Mouse (Mus musculus): Measurements from ENCODE around the gene Mertk. TPM values are rescaled to one million over a fixed set of nuclear protein-coding genes. Genes with fewer than 3 reads are reported as not detected.

Gene Mertk
- polyA plus RNA-seq, 1 experiment from 2014 or later = 1.4 TPM

- no peaks in the 10 kb centered on the region for H3K27me3 ChIP-seq (ENCODE audit: control insufficient read depth, insufficient read depth, low read length)
- no peak overlapping the region for H3K27ac ChIP-seq (replicated peaks; ENCODE audit: low read depth, low read length)
- H3K4me1 ChIP-seq (ENCODE audit: control insufficient read depth, insufficient read depth, low read length) = no peaks in the 10 kb centered on the region; the same call in 1 of the 2 replicates
- no peaks in the 10 kb centered on the region for H3K9me3 ChIP-seq (ENCODE audit: control insufficient read depth, low read length)
- no peaks in the 10 kb centered on the region for H3K36me3 ChIP-seq (ENCODE audit: control insufficient read depth, insufficient read depth, low read length)
- ATAC-seq (ENCODE audit: low FRiP score, low TSS enrichment) = no peak
- no peak overlapping the region for H3K4me3 ChIP-seq (replicated peaks; ENCODE audit: low read depth, low read length)
- H3K4me2 ChIP-seq (ENCODE audit: low read length) = no peak overlapping the region
- DNase-seq = no peak
- H3K9ac ChIP-seq (replicated peaks; ENCODE audit: low read length) = no peak overlapping the region
- 94% methylated on average over 7 of the region's 7 CpGs for WGBS
Observed at GRCm38 (mm10) chr2:128784814-128785213, 86.1 kb downstream of the Mertk start.

GRCm38 (mm10) chr2:128786341-128786740, 87.6 kb downstream of the Mertk start:
- no peak overlapping the region for H3K27ac ChIP-seq (replicated peaks; ENCODE audit: low read depth, low read length)
- H3K4me3 ChIP-seq (replicated peaks; ENCODE audit: low read depth, low read length) = no peak overlapping the region
- DNase-seq = peak; percentile 7
- H3K9ac ChIP-seq (replicated peaks; ENCODE audit: low read length) = no peak overlapping the region
- no peaks in the 10 kb centered on the region; the same call in 1 of the 2 replicates for H3K4me1 ChIP-seq (ENCODE audit: control insufficient read depth, insufficient read depth, low read length)
- 17% methylated on average over 5 of the region's 5 CpGs for WGBS
- no peaks in the 10 kb centered on the region for H3K36me3 ChIP-seq (ENCODE audit: control insufficient read depth, insufficient read depth, low read length)
- no peaks in the 10 kb centered on the region for H3K9me3 ChIP-seq (ENCODE audit: control insufficient read depth, low read length)
- ATAC-seq (ENCODE audit: low FRiP score, low TSS enrichment) = no peak
- no peaks in the 10 kb centered on the region for H3K27me3 ChIP-seq (ENCODE audit: control insufficient read depth, insufficient read depth, low read length)
- H3K4me2 ChIP-seq (ENCODE audit: low read length) = no peak overlapping the region

DNA sequence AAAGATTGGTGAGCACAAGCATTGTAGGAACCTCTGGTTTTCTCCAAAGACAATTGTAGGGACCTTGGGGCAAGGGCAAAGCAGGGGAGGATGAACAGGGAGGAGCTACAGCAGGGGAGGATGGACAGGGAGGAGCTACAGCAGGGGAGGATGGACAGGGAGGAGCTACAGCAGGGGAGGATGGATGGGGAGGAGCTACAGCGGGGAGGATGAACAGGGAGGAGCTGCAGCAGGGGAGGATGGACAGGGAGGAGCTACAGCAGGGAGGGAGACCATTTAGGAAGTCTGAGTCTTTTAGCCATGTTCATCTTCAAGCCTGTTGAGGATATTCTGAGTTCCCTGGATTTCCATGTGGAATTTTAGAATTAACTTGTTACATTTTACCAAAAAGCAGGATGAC, 88.0 kb downstream of the Mertk start:
- Histone ChIP-seq H3K27ac (replicated peaks; ENCODE audit: low read depth, low read length) (no peak overlapping the region), H3K9ac (replicated peaks; ENCODE audit: low read length) (no peak overlapping the region), H3K4me1 (ENCODE audit: control insufficient read depth, insufficient read depth, low read length) (no peaks in the 10 kb centered on the region; the same call in 1 of the 2 replicates), H3K36me3 (ENCODE audit: control insufficient read depth, insufficient read depth, low read length) (no peaks in the 10 kb centered on the region), H3K27me3 (ENCODE audit: control insufficient read depth, insufficient read depth, low read length) (no peaks in the 10 kb centered on the region), H3K4me2 (ENCODE audit: low read length) (no peak overlapping the region), H3K4me3 (replicated peaks; ENCODE audit: low read depth, low read length) (no peak overlapping the region), H3K9me3 (ENCODE audit: control insufficient read depth, low read length) (no peaks in the 10 kb centered on the region)
- DNase-seq (no peak), ATAC-seq (ENCODE audit: low FRiP score, low TSS enrichment) (no peak)
- 56% methylated on average over 1 of the region's 1 CpGs for WGBS

DNA sequence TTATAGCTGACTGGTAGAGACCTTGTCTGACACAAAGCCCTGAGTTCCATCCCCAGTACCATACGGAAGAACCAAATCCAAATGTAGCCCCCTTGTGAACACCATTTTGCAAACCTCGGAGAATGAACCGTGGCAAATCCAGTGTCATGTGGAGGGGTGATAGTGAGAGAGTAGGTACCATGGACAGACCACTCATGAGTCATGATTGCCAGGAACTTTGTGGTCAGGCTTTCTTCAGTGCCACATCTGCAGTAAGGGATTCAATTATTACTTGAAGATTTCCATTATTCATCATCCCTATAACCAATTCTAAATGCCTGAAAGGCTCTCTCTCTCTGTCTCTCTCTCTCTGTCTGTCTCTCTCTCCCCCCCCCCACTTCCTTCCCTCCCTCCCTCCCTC, 89.0 kb downstream of the Mertk start:
- ATAC-seq (ENCODE audit: low FRiP score, low TSS enrichment) = no peak
- WGBS = 91% methylated on average over 3 of the region's 3 CpGs
- H3K4me3 ChIP-seq (replicated peaks; ENCODE audit: low read depth, low read length) = no peak overlapping the region

GRCm38 (mm10) chr2:128790875-128791614, 92.3 kb downstream of the Mertk start:
- Histone ChIP-seq H3K9ac (replicated peaks; ENCODE audit: low read length) (no peak overlapping the region), H3K9me3 (ENCODE audit: control insufficient read depth, low read length) (no peaks in the 10 kb centered on the region), H3K4me2 (ENCODE audit: low read length) (no peak overlapping the region), H3K4me1 (ENCODE audit: control insufficient read depth, insufficient read depth, low read length) (no peaks in the 10 kb centered on the region; the same call in 1 of the 2 replicates), H3K4me3 (replicated peaks; ENCODE audit: low read depth, low read length) (no peak overlapping the region), H3K27me3 (ENCODE audit: control insufficient read depth, insufficient read depth, low read length) (no peaks in the 10 kb centered on the region), H3K27ac (replicated peaks; ENCODE audit: low read depth, low read length) (no peak overlapping the region), H3K36me3 (ENCODE audit: control insufficient read depth, insufficient read depth, low read length) (no peaks in the 10 kb centered on the region)
- ATAC-seq (ENCODE audit: low FRiP score, low TSS enrichment) = no peak
- WGBS = 90% methylated on average over 11 of the region's 11 CpGs
- no peak for DNase-seq

More for the DNA sequence above, 89.0 kb downstream of the Mertk start:
- Histone ChIP-seq H3K9me3 (ENCODE audit: control insufficient read depth, low read length) (no peaks in the 10 kb centered on the region), H3K27me3 (ENCODE audit: control insufficient read depth, insufficient read depth, low read length) (no peaks in the 10 kb centered on the region), H3K36me3 (ENCODE audit: control insufficient read depth, insufficient read depth, low read length) (no peaks in the 10 kb centered on the region), H3K4me2 (ENCODE audit: low read length) (no peak overlapping the region), H3K4me1 (ENCODE audit: control insufficient read depth, insufficient read depth, low read length) (no peaks in the 10 kb centered on the region; the same call in 1 of the 2 replicates), H3K27ac (replicated peaks; ENCODE audit: low read depth, low read length) (no peak overlapping the region), H3K9ac (replicated peaks; ENCODE audit: low read length) (no peak overlapping the region)
- no peak for DNase-seq

DNA sequence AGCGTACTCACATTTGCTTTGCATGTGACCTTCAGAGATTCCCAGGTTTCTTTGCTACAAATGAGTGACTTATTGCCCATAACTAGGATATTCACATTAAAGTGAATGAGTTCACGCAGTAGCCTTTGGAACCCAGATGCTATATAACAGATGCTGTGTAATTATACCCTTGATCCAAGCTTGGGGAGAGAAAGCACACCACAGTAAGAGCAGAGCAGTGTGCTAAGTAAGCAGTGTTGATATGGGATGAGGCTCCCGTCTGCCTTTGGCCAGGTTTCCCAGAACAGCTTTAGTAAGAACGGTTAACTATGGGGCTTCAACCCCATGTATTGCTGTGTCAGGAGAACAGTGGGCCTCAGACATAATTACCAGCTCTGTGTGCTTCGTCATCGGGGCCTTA, 95.2 kb downstream of the Mertk start:
- ATAC-seq (ENCODE audit: low FRiP score, low TSS enrichment) (no peak), DNase-seq (no peak)
- no peak overlapping the region for H3K4me2 ChIP-seq (ENCODE audit: low read length)
- 82% methylated on average over 6 of the region's 6 CpGs for WGBS
- H3K4me3 ChIP-seq (replicated peaks; ENCODE audit: low read depth, low read length) = no peak overlapping the region
- no peaks in the 10 kb centered on the region for H3K9me3 ChIP-seq (ENCODE audit: control insufficient read depth, low read length)
- no peak overlapping the region for H3K27ac ChIP-seq (replicated peaks; ENCODE audit: low read depth, low read length)
- H3K27me3 ChIP-seq (ENCODE audit: control insufficient read depth, insufficient read depth, low read length) = no peaks in the 10 kb centered on the region
- no peaks in the 10 kb centered on the region for H3K36me3 ChIP-seq (ENCODE audit: control insufficient read depth, insufficient read depth, low read length)
- H3K9ac ChIP-seq (replicated peaks; ENCODE audit: low read length) = no peak overlapping the region
- no peaks in the 10 kb centered on the region for H3K4me1 ChIP-seq (ENCODE audit: control insufficient read depth, insufficient read depth, low read length)

GRCm38 (mm10) chr2:128796463-128796862, 97.7 kb downstream of the Mertk start:
- DNase-seq (no peak), ATAC-seq (ENCODE audit: low FRiP score, low TSS enrichment) (no peak)

GRCm38 (mm10) chr2:128803441-128803840, 104.7 kb downstream of the Mertk start:
- no peaks in the 10 kb centered on the region for H3K36me3 ChIP-seq (ENCODE audit: control insufficient read depth, insufficient read depth, low read length)
- DNase-seq (no peak), ATAC-seq (ENCODE audit: low FRiP score, low TSS enrichment) (no peak)
- no peaks in the 10 kb centered on the region for H3K9me3 ChIP-seq (ENCODE audit: control insufficient read depth, low read length)
- 93% methylated on average over 4 of the region's 4 CpGs for WGBS
- H3K27ac ChIP-seq (replicated peaks; ENCODE audit: low read depth, low read length) = no peak overlapping the region
- no peak overlapping the region for H3K4me2 ChIP-seq (ENCODE audit: low read length)
- no peak overlapping the region for H3K9ac ChIP-seq (replicated peaks; ENCODE audit: low read length)
- no peak overlapping the region for H3K4me3 ChIP-seq (replicated peaks; ENCODE audit: low read depth, low read length)
- no peaks in the 10 kb centered on the region for H3K27me3 ChIP-seq (ENCODE audit: control insufficient read depth, insufficient read depth, low read length)
- H3K4me1 ChIP-seq (ENCODE audit: control insufficient read depth, insufficient read depth, low read length) = no peaks in the 10 kb centered on the region

More at GRCm38 (mm10) chr2:128796463-128796862, 97.7 kb downstream of the Mertk start:
- H3K4me3 ChIP-seq (replicated peaks; ENCODE audit: low read depth, low read length) = no peak overlapping the region
- 85% methylated on average over 6 of the region's 6 CpGs for WGBS
- H3K4me2 ChIP-seq (ENCODE audit: low read length) = no peak overlapping the region
- H3K9me3 ChIP-seq (ENCODE audit: control insufficient read depth, low read length) = no peaks in the 10 kb centered on the region
- no peaks in the 10 kb centered on the region for H3K27me3 ChIP-seq (ENCODE audit: control insufficient read depth, insufficient read depth, low read length)
- no peaks in the 10 kb centered on the region for H3K36me3 ChIP-seq (ENCODE audit: control insufficient read depth, insufficient read depth, low read length)
- no peak overlapping the region for H3K9ac ChIP-seq (replicated peaks; ENCODE audit: low read length)
- H3K4me1 ChIP-seq (ENCODE audit: control insufficient read depth, insufficient read depth, low read length) = no peaks in the 10 kb centered on the region
- no peak overlapping the region for H3K27ac ChIP-seq (replicated peaks; ENCODE audit: low read depth, low read length)

DNA sequence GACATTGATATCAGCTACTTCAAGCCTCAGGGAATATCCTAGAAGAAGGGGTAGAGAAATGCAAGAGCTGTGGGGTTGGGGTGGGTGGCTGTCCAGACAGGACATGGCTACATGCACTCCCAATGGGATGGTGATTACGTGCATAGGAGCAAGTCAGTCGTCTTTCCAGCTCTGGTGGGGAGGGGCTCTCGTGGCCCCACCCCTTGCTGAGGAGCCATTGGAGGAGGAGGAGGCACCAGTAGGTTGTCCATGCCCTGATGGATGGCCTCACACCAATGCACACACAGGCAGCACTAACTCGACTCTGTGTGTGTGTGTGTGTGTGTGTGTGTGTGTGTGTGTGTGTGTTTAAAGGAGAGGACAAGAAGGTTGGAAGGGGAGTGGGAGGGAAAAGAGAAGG, 106.6 kb downstream of the Mertk start:
- DNase-seq = no peak
- ATAC-seq (ENCODE audit: low FRiP score, low TSS enrichment) = no peak
- 75% methylated on average over 4 of the region's 4 CpGs for WGBS

More for the DNA sequence above, 106.6 kb downstream of the Mertk start:
- H3K27me3 ChIP-seq (ENCODE audit: control insufficient read depth, insufficient read depth, low read length) = no peaks in the 10 kb centered on the region
- H3K27ac ChIP-seq (replicated peaks; ENCODE audit: low read depth, low read length) = no peak overlapping the region
- H3K9ac ChIP-seq (replicated peaks; ENCODE audit: low read length) = no peak overlapping the region
- H3K4me1 ChIP-seq (ENCODE audit: control insufficient read depth, insufficient read depth, low read length) = no peaks in the 10 kb centered on the region
- H3K36me3 ChIP-seq (ENCODE audit: control insufficient read depth, insufficient read depth, low read length) = no peaks in the 10 kb centered on the region
- H3K4me2 ChIP-seq (ENCODE audit: low read length) = no peak overlapping the region
- no peaks in the 10 kb centered on the region for H3K9me3 ChIP-seq (ENCODE audit: control insufficient read depth, low read length)
- H3K4me3 ChIP-seq (replicated peaks; ENCODE audit: low read depth, low read length) = no peak overlapping the region

Measured in midbrain, embryonic 14.5 days (tissue).